Mouse (Mus musculus) midbrain, embryonic 13.5 days (tissue): ENCODE measurements around the gene Preb. TPM values are rescaled to one million over a fixed set of nuclear protein-coding genes. Genes with fewer than 3 reads are reported as not detected.

Source experiments
- ATAC-seq: fragments of 200-750 bp; cut with Nextera tagmentation; 2 replicates; pipeline ENCODE4 v1.8.0; 2017; ENCODE audit warnings: mild to moderate bottlenecking, moderate TSS enrichment, moderate library complexity
- H3K27ac ChIP-seq: fragments of 300-500 bp; sonication (generic); 2 replicates; pipeline ENCODE4 v1.5.1; 2015; ENCODE audit warnings: inconsistent platforms, mild to moderate bottlenecking, moderate library complexity
- H3K27me3 ChIP-seq: fragments of 300-500 bp; sonication (generic); 2 replicates; pipeline ENCODE4 v1.6.1; 2015; ENCODE audit warnings: mild to moderate bottlenecking, inconsistent platforms
- H3K36me3 ChIP-seq: fragments of 300-500 bp; sonication (generic); 2 replicates; pipeline ENCODE4 v1.6.1; 2015; ENCODE audit warnings: mild to moderate bottlenecking, inconsistent platforms
- H3K4me1 ChIP-seq: fragments of 300-500 bp; sonication (generic); replicated peaks from 2 replicates; pipeline ENCODE4 v1.6.1; 2015; ENCODE audit warnings: inconsistent platforms
- H3K4me2 ChIP-seq: fragments of 300-500 bp; sonication (generic); replicated peaks from 2 replicates; pipeline ENCODE4 v1.6.1; 2015; ENCODE audit warnings: moderate library complexity, mild to moderate bottlenecking, inconsistent platforms
- H3K4me3 ChIP-seq: fragments of 300-500 bp; sonication (generic); replicated peaks from 2 replicates; pipeline ENCODE4 v1.5.1; 2015; ENCODE audit warnings: mild to moderate bottlenecking, inconsistent platforms
- H3K9ac ChIP-seq: fragments of 300-500 bp; sonication (generic); replicated peaks from 2 replicates; pipeline ENCODE4 v1.6.1; 2015; ENCODE audit warnings: mild to moderate bottlenecking, inconsistent platforms
- H3K9me3 ChIP-seq: fragments of 300-500 bp; sonication (generic); 2 replicates; pipeline ENCODE4 v1.6.1; 2016; ENCODE audit warnings: mild to moderate bottlenecking, inconsistent platforms
- WGBS: fragments of 180-500 bp; shearing (Covaris S2); methylation state at CpG from one replicate; pipeline ENCODE4 v1.1.7; 2015; 5-methylcytosine and 5-hydroxymethylcytosine counted together
- polyA plus RNA-seq: library from polyadenylated mRNA; unstranded; fragments of >200 nt; fragmentation: Nextera tagmentation; extraction: Ambion mirVana; gene quantifications from 2 replicates; pipeline ENCODE4 v1.2.1, GENCODE M21; 2015

Gene Preb
- polyA plus RNA-seq, 1 experiment from 2014 or later = 129 TPM

DNA sequence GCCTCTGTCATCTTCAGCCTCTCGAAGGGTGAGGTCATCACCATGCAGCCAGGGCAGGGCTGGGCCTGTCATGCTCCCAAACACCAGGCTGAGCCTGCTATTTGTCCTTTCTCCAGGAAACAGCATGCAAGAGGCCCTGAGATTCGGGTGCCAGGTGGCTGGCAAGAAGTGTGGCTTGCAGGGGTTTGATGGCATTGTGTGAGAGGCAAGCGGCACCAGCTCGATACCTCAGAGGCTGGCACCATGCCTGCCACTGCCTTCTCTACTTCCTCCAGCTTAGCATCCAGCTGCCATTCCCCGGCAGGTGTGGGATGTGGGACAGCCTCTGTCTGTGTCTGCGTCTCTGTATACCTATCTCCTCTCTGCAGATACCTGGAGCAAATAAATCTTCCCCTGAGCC, 29.3 kb downstream of the Preb start:
- no peaks in the 10 kb centered on the region for H3K27me3 ChIP-seq
- no peak overlapping the region for H3K4me2 ChIP-seq
- no peak overlapping the region for H3K4me3 ChIP-seq
- H3K36me3 ChIP-seq = no peaks in the 10 kb centered on the region
- no peak overlapping the region for H3K27ac ChIP-seq
- H3K9me3 ChIP-seq = no peaks in the 10 kb centered on the region
- ATAC-seq = no peak
- no peaks in the 10 kb centered on the region for H3K4me1 ChIP-seq
- WGBS = 86% methylated on average over 6 of the region's 6 CpGs
- H3K9ac ChIP-seq = no peak overlapping the region

GRCm38 (mm10) chr5:30930121-30930520, 30.0 kb downstream of the Preb start:
- ATAC-seq = no peak
- no peak overlapping the region for H3K9ac ChIP-seq
- WGBS = 47% methylated on average over 4 of the region's 4 CpGs

GRCm38 (mm10) chr5:30927945-30928529, 32.1 kb downstream of the Preb start:
- peak; percentile 76 for ATAC-seq
- Histone ChIP-seq H3K27me3 (peaks cover 4% of the 10 kb centered on the region), H3K9me3 (no peaks in the 10 kb centered on the region), H3K9ac (no peak overlapping the region), H3K4me1 (no peaks in the 10 kb centered on the region), H3K27ac (no peak overlapping the region), H3K4me3 (no peak overlapping the region), H3K4me2 (peak overlapping the region; percentile 37), H3K36me3 (no peaks in the 10 kb centered on the region)
- 45% methylated on average over 7 of the region's 7 CpGs for WGBS

More at GRCm38 (mm10) chr5:30930121-30930520, 30.0 kb downstream of the Preb start:
- no peak overlapping the region for H3K4me3 ChIP-seq
- H3K4me1 ChIP-seq = no peaks in the 10 kb centered on the region
- no peaks in the 10 kb centered on the region; the same call in 1 of the 2 replicates for H3K27me3 ChIP-seq
- no peaks in the 10 kb centered on the region for H3K9me3 ChIP-seq
- no peak overlapping the region for H3K4me2 ChIP-seq
- H3K27ac ChIP-seq = no peak overlapping the region
- H3K36me3 ChIP-seq = no peaks in the 10 kb centered on the region

DNA sequence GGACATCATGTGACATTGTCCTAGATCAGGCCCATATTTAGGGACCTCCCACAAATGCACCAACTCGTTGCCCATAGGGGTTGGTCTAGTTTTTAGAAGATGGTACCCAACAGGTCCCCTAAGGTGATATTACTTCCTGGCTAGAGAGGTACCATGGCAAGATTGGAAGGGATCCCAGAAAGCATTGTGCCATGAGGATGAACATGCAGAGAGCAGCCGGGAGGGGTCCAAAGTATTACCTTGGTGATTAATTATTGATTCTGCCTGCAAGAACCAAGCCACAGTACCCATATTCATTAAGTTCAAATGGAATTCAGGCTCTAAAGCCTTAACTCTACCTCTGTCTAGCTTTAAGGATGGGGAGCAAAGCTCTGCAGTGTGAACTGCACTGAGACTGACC, 34.1 kb downstream of the Preb start:
- no peaks in the 10 kb centered on the region for H3K9me3 ChIP-seq
- H3K27ac ChIP-seq = no peak overlapping the region
- no peaks in the 10 kb centered on the region for H3K36me3 ChIP-seq
- ATAC-seq = no peak
- no peak overlapping the region for H3K4me3 ChIP-seq
- peaks cover 13% of the 10 kb centered on the region for H3K4me1 ChIP-seq
- H3K27me3 ChIP-seq = peaks cover 11% of the 10 kb centered on the region
- H3K9ac ChIP-seq = 0 out of 2 replicates have a peak overlapping the region, but pooled peaks have one; percentile 10
- no peak overlapping the region for H3K4me2 ChIP-seq
- WGBS = 86% methylated on average over 2 of the region's 2 CpGs

- ATAC-seq = no peak
- Histone ChIP-seq H3K9ac (no peak overlapping the region), H3K9me3 (no peaks in the 10 kb centered on the region), H3K4me2 (no peak overlapping the region), H3K4me3 (no peak overlapping the region), H3K27me3 (peaks cover 11% of the 10 kb centered on the region), H3K4me1 (peaks cover 13% of the 10 kb centered on the region), H3K27ac (no peak overlapping the region), H3K36me3 (no peaks in the 10 kb centered on the region)
- 92% methylated on average over 5 of the region's 5 CpGs for WGBS
Observed at GRCm38 (mm10) chr5:30925217-30925616, 34.9 kb downstream of the Preb start.

DNA sequence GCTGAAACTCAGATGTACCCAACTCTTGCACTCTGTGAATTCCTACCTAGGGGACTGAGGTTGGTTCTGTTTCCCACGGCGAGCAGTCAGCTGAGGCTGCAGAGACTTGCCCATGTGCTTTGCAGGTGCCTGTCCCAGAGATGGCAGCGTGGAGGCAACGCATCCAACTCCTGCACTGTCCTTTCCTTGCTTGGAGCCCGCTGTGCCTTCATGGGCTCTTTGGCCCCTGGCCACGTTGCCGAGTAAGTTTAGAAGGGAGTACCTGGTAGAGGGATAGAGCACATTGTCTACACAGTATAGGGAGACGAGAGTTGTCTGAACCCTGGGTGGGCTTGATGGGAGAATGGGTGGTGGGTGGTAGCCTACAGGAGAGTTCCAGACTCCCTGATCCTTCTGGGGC, 35.5 kb downstream of the Preb start:
- Histone ChIP-seq H3K27ac (no peak overlapping the region), H3K9ac (no peak overlapping the region), H3K36me3 (no peaks in the 10 kb centered on the region), H3K4me2 (no peak overlapping the region), H3K4me1 (peaks cover 13% of the 10 kb centered on the region), H3K27me3 (peaks cover 11% of the 10 kb centered on the region), H3K9me3 (no peaks in the 10 kb centered on the region), H3K4me3 (no peak overlapping the region)
- no peak for ATAC-seq
- 83% methylated on average over 8 of the region's 8 CpGs for WGBS

- 87% methylated on average over 6 of the region's 6 CpGs for WGBS
- Histone ChIP-seq H3K9ac (no peak overlapping the region), H3K4me2 (no peak overlapping the region), H3K27me3 (peaks cover 11% of the 10 kb centered on the region), H3K9me3 (no peaks in the 10 kb centered on the region), H3K4me1 (peaks cover 13% of the 10 kb centered on the region), H3K36me3 (no peaks in the 10 kb centered on the region), H3K4me3 (no peak overlapping the region), H3K27ac (no peak overlapping the region)
- no peak for ATAC-seq
Observed at GRCm38 (mm10) chr5:30923119-30923518, 37.0 kb downstream of the Preb start.

DNA sequence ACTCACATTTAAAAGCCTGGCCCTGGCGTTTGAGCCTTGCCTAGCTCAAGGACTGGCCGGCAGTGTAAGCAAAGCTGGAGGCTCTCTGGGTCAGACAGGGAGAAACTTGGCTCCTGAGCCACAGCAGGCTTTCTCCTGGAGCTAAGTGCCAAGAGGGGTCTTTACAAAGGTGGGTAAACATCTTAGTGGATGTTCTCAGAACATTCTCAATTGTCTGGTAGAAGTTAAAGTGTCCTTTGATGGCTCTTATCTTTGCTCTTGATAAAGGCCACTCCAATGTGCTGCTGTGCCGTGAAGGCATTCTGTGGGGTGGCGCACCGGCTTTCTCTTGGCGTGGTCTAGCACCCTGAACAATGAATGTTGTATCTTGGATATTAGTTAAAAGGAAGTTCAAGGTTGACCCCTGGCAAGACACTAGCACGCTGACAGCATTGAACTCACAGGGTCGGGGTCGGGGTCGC, 37.5 kb downstream of the Preb start:
- no peak overlapping the region for H3K4me3 ChIP-seq
- H3K9me3 ChIP-seq = no peaks in the 10 kb centered on the region
- no peak overlapping the region for H3K27ac ChIP-seq
- peak overlapping the region; percentile 81 for H3K4me2 ChIP-seq
- peaks cover 11% of the 10 kb centered on the region for H3K27me3 ChIP-seq
- ATAC-seq = no peak
- 75% methylated on average over 10 of the region's 10 CpGs for WGBS
- H3K36me3 ChIP-seq = no peaks in the 10 kb centered on the region
- peak overlapping the region; percentile 64; the same call in 1 of the 2 replicates for H3K9ac ChIP-seq
- H3K4me1 ChIP-seq = peaks cover 13% of the 10 kb centered on the region

DNA sequence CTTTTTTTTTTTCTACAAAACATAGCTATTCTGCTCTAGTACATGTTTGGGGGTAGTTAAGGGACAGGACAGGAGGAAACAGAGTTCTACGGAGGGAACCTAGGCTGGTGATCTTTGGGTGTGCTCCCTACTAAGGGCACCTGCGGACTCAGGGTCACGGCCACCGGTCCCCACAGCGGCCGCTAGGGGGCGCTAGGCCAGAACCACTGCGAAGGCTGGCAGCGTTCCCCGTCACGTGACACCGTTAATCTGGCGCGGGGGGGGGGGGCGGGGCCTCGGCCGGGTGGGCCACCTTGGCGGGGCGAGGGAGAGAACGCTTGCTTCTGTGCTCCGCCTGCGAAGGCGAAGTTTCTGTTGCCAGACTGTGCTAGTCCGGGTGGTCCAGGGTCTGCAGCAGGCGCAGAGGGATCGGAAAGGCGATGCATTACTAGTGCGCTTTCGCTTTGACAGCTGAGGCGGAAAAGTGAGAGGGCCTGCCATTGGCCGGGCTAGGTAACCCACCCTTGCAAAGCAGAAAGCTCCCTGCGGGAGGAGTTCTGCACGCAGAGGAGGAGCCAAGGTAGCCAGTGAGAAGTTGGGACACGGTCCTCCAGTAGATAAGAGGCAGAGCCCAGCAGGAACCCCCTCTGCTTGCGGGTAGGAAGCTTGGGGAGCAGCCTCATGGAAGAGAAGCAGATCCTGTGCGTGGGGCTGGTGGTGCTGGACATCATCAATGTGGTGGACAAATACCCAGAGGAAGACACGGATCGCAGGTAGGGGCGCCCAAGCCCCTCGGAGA, 38.7 kb downstream of the Preb start, which contains the start of gene Khk:
Gene Khk, plus strand, starts transcription at position 176 of the 778 bp plus-strand sequence.
- ATAC-seq = peak; percentile 85
- Histone ChIP-seq H3K9me3 (no peaks in the 10 kb centered on the region), H3K4me2 (peak within 1 kb of the TSS; percentile 81), H3K27me3 (peaks cover 11% of the 10 kb centered on the region), H3K9ac (peak within 1 kb of the TSS; percentile 64), H3K4me3 (peak within 1 kb of the TSS; percentile 50), H3K4me1 (peaks cover 13% of the 10 kb centered on the region), H3K36me3 (no peaks in the 10 kb centered on the region), H3K27ac (peak within 1 kb of the TSS; percentile 63)
- WGBS = under 1% methylated on average over 40 of the region's 40 CpGs

DNA sequence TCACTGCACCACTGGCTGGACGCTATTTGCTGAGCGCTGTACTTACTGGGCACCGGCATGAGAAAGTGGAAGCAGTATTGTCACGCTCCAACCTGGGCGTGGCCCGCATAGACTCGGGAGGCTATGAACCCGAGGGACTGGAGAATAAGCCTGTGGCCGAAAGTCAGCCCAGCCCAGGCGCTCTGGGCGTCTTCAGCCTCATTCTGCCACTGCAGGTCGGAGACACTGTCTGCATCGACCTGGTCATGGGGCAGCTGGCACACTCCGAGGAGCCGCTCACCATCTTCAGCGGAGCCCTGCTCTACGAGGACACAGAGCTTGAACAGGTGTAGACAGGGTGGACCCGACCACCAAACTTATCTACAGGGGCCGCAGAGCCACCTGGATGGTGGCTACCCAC, 39.5 kb downstream of the Preb start:
- H3K4me3 ChIP-seq = no peak overlapping the region
- WGBS = 58% methylated on average over 19 of the region's 19 CpGs
- H3K9me3 ChIP-seq = no peaks in the 10 kb centered on the region
- ATAC-seq = peak; percentile 16
- H3K36me3 ChIP-seq = no peaks in the 10 kb centered on the region
- H3K4me1 ChIP-seq = peaks cover 19% of the 10 kb centered on the region
- H3K9ac ChIP-seq = no peak overlapping the region
- H3K4me2 ChIP-seq = peak overlapping the region; percentile 81
- peaks cover 11% of the 10 kb centered on the region for H3K27me3 ChIP-seq
- no peak overlapping the region for H3K27ac ChIP-seq

DNA sequence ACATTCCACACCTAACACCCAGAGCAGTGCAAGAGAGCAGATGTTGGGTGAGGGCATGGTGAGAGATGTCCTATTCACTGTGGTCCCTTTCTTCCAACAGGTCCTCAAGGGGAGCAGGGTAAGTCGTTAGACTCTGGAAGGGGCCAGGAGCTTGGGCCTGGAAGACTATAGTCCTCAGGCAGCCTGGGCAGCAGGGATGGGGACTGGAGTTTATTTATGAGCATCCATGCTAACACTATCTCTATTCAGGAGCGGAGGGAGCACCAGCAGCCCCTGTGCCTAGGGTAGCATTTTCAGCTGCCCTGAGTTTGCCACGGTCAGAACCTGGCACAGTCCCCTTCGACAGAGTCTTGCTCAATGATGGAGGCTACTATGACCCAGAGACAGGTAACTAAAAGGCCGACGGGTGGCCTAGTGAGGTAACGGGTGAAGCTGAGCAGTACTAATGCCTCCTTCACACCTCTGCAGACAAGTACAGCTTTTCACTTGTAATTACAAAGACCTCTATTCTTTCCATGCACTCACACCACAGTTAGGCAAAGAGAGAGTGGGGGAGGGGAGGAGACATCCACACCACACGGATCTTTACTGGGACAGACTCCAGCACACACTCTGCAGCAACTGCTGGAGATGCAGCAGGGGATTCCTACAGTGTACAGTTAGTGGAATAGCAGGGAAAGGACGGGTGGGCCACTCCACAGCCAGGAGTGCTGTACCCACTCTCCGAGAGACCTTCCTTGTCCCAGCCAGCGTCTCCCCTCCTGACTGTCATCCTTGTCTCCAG, 40.1 kb downstream of the Preb start:
- 76% methylated on average over 11 of the region's 11 CpGs for WGBS
- H3K27ac ChIP-seq = no peak overlapping the region
- H3K36me3 ChIP-seq = no peaks in the 10 kb centered on the region
- H3K4me2 ChIP-seq = no peak overlapping the region
- ATAC-seq = no peak
- H3K9ac ChIP-seq = no peak overlapping the region
- H3K27me3 ChIP-seq = peaks cover 11% of the 10 kb centered on the region
- no peak overlapping the region for H3K4me3 ChIP-seq
- H3K4me1 ChIP-seq = peaks cover 24% of the 10 kb centered on the region
- H3K9me3 ChIP-seq = no peaks in the 10 kb centered on the region

DNA sequence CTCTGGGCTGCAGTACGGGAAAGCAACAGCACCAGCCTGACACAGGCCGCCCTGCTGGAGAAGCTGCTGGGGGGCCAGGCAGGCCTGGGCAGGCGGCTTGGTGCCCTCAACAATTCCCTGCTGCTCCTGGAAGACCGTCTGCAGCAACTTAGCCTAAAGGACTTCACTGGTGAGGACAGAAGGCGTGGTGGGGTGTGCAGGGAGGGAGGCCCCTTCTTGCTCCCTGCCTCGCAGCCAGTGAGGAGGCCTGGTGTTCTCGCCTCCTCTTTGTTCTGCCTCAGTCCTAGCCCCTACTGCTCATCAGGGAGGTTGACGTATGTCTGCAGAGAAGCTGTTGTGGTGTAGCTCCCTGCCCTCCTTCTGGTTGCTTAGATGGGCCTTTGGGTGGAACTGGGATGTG, 41.5 kb downstream of the Preb start:
- ATAC-seq = no peak
- H3K4me1 ChIP-seq = peaks cover 27% of the 10 kb centered on the region
- no peaks in the 10 kb centered on the region for H3K9me3 ChIP-seq
- no peak overlapping the region for H3K27ac ChIP-seq
- 0 out of 2 replicates have a peak overlapping the region, but pooled peaks have one; percentile 5 for H3K9ac ChIP-seq
- H3K36me3 ChIP-seq = no peaks in the 10 kb centered on the region
- H3K4me2 ChIP-seq = no peak overlapping the region
- H3K4me3 ChIP-seq = no peak overlapping the region
- H3K27me3 ChIP-seq = peaks cover 11% of the 10 kb centered on the region
- WGBS = 82% methylated on average over 8 of the region's 8 CpGs
